Mouse (Mus musculus): Measurements from ENCODE around the gene Naga. TPM values are rescaled to one million over a fixed set of nuclear protein-coding genes. Genes with fewer than 3 reads are reported as not detected.

Naga gene
- 62.8 TPM for polyA plus RNA-seq (2014; fragmentation: Illumina TruSeq; extraction: RNeasy Lipid Tissue Mini Kit (QIAGEN cat#74804); ENCODE audit: insufficient read depth, low read depth, low replicate concordance)

GRCm38 (mm10) chr15:82338593-82339112 lies at the start of gene Naga, which contains the start of the genes Pheta2 and Smdt1:
Gene Naga, minus strand, starts transcription at chr15:82338925.
Gene Pheta2, plus strand, starts transcription at chr15:82338942.
Gene Smdt1, plus strand, starts transcription at chr15:82338959.

GRCm38 (mm10) chr15:82379871-82380713 lies 41.4 kb upstream of the Naga start, which contains the start of gene Cyp2d22:
Gene Cyp2d22, minus strand, starts transcription at chr15:82380260.

GRCm38 (mm10) chr15:82354126-82354945 lies 15.6 kb upstream of the Naga start, which contains the start of gene Ndufa6:
Gene Ndufa6, minus strand, starts transcription at chr15:82354322.

GRCm38 (mm10) chr15:82298764-82299561 lies 39.8 kb downstream of the Naga start, which contains the start of gene Wbp2nl:
Gene Wbp2nl, plus strand, starts transcription at chr15:82298954.

Other genes starting within 250 kb of the Naga start
- gene Ccdc134, start 211.0 kb downstream of the Naga start, polyA plus RNA-seq (2014; fragmentation: Illumina TruSeq; extraction: RNeasy Lipid Tissue Mini Kit (QIAGEN cat#74804); ENCODE audit: insufficient read depth, low read depth, low replicate concordance): 10.0 TPM
- 45.6 TPM for gene Srebf2, start 191.7 kb downstream of the Naga start, polyA plus RNA-seq (2014; fragmentation: Illumina TruSeq; extraction: RNeasy Lipid Tissue Mini Kit (QIAGEN cat#74804); ENCODE audit: insufficient read depth, low read depth, low replicate concordance)
- not detected for gene Shisa8, start 126.1 kb downstream of the Naga start, polyA plus RNA-seq (2014; fragmentation: Illumina TruSeq; extraction: RNeasy Lipid Tissue Mini Kit (QIAGEN cat#74804); ENCODE audit: insufficient read depth, low read depth, low replicate concordance)
- gene Tnfrsf13c, start 114.6 kb downstream of the Naga start, polyA plus RNA-seq (2014; fragmentation: Illumina TruSeq; extraction: RNeasy Lipid Tissue Mini Kit (QIAGEN cat#74804); ENCODE audit: insufficient read depth, low read depth, low replicate concordance): 5.0 TPM
- gene Cenpm, start 94.2 kb downstream of the Naga start, polyA plus RNA-seq (2014; fragmentation: Illumina TruSeq; extraction: RNeasy Lipid Tissue Mini Kit (QIAGEN cat#74804); ENCODE audit: insufficient read depth, low read depth, low replicate concordance): not detected
- not detected for gene 1500009C09Rik, start 86.5 kb downstream of the Naga start, polyA plus RNA-seq (2014; fragmentation: Illumina TruSeq; extraction: RNeasy Lipid Tissue Mini Kit (QIAGEN cat#74804); ENCODE audit: insufficient read depth, low read depth, low replicate concordance)
- 0.72 TPM for gene Sept3, start 64.0 kb downstream of the Naga start, polyA plus RNA-seq (2014; fragmentation: Illumina TruSeq; extraction: RNeasy Lipid Tissue Mini Kit (QIAGEN cat#74804); ENCODE audit: insufficient read depth, low read depth, low replicate concordance)
- gene Wbp2nl, start 40.0 kb downstream of the Naga start, polyA plus RNA-seq (2014; fragmentation: Illumina TruSeq; extraction: RNeasy Lipid Tissue Mini Kit (QIAGEN cat#74804); ENCODE audit: insufficient read depth, low read depth, low replicate concordance): not detected
- gene Pheta2, start within 50 bp of the Naga start, polyA plus RNA-seq (2014; fragmentation: Illumina TruSeq; extraction: RNeasy Lipid Tissue Mini Kit (QIAGEN cat#74804); ENCODE audit: insufficient read depth, low read depth, low replicate concordance): 1.3 TPM
- gene Smdt1, start within 50 bp of the Naga start, polyA plus RNA-seq (2014; fragmentation: Illumina TruSeq; extraction: RNeasy Lipid Tissue Mini Kit (QIAGEN cat#74804); ENCODE audit: insufficient read depth, low read depth, low replicate concordance): 231 TPM
- 285 TPM for gene Ndufa6, start 15.4 kb upstream of the Naga start, polyA plus RNA-seq (2014; fragmentation: Illumina TruSeq; extraction: RNeasy Lipid Tissue Mini Kit (QIAGEN cat#74804); ENCODE audit: insufficient read depth, low read depth, low replicate concordance)
- gene Cyp2d22, start 41.3 kb upstream of the Naga start, polyA plus RNA-seq (2014; fragmentation: Illumina TruSeq; extraction: RNeasy Lipid Tissue Mini Kit (QIAGEN cat#74804); ENCODE audit: insufficient read depth, low read depth, low replicate concordance): 29.1 TPM
- not detected for gene Cyp2d11, start 55.1 kb upstream of the Naga start, polyA plus RNA-seq (2014; fragmentation: Illumina TruSeq; extraction: RNeasy Lipid Tissue Mini Kit (QIAGEN cat#74804); ENCODE audit: insufficient read depth, low read depth, low replicate concordance)
- gene Cyp2d10, start 68.3 kb upstream of the Naga start, polyA plus RNA-seq (2014; fragmentation: Illumina TruSeq; extraction: RNeasy Lipid Tissue Mini Kit (QIAGEN cat#74804); ENCODE audit: insufficient read depth, low read depth, low replicate concordance): not detected
- not detected for gene Cyp2d9, start 94.5 kb upstream of the Naga start, polyA plus RNA-seq (2014; fragmentation: Illumina TruSeq; extraction: RNeasy Lipid Tissue Mini Kit (QIAGEN cat#74804); ENCODE audit: insufficient read depth, low read depth, low replicate concordance)
- not detected for gene Cyp2d12, start 216.1 kb upstream of the Naga start, polyA plus RNA-seq (2014; fragmentation: Illumina TruSeq; extraction: RNeasy Lipid Tissue Mini Kit (QIAGEN cat#74804); ENCODE audit: insufficient read depth, low read depth, low replicate concordance)